Mouse (Mus musculus): Measurements from ENCODE around the gene Lin7a. TPM values are rescaled to one million over a fixed set of nuclear protein-coding genes. Genes with fewer than 3 reads are reported as not detected.

Gene Lin7a
- polyA plus RNA-seq, 1 experiment, result 0.48 TPM

DNA sequence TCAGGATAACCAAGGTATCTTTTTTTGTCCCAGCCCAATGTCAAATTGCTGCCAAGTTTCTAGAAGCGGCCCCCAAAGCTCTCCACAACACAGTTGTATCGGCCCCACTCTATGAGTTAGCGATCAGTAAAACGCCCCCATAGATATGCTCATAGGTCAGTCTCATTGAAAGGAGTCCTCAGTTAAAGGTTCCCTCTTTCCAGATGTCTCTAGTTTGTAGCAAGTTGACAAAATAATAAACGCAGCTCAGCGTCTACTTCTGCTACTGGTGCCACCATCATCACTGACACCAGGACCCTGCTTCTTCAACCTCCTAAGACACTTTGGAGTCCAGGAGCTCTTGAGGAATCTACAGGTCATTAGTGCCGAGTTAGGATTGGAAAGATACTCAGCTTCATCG, 23.0 kb upstream of the Lin7a start:
- Histone ChIP-seq H3K4me2 (ENCODE audit: low read depth) (no peak overlapping the region), H3ac (ENCODE audit: control insufficient read depth, insufficient read length) (no peak overlapping the region), H3K27me3 (ENCODE audit: control insufficient read depth, insufficient read depth, insufficient read length) (no peaks in the 10 kb centered on the region), H3K36me3 (ENCODE audit: control insufficient read depth, insufficient read depth) (no peaks in the 10 kb centered on the region), H3K79me2 (ENCODE audit: control insufficient read depth, insufficient read depth) (no peaks in the 10 kb centered on the region), H3K4me3 (no peak overlapping the region)
- TF ChIP-seq TCF12 (IDR thresholded peaks at IDR 0.05; ENCODE audit: insufficient read depth, poor library complexity, severe bottlenecking) (no peak), USF1 (IDR thresholded peaks at IDR 0.05; ENCODE audit: low read depth) (no peak), SRF (IDR thresholded peaks at IDR 0.05; ENCODE audit: control insufficient read depth, insufficient read length, low read depth) (no peak), REST (IDR thresholded peaks at IDR 0.05; ENCODE audit: insufficient read depth, insufficient read length) (no peak)

- no peak overlapping the region for H3K4me2 ChIP-seq (ENCODE audit: low read depth)
- H3K27me3 ChIP-seq (ENCODE audit: control insufficient read depth, insufficient read depth, insufficient read length), result no peaks in the 10 kb centered on the region
- H3ac ChIP-seq (ENCODE audit: control insufficient read depth, insufficient read length), result no peak overlapping the region
- H3K4me3 ChIP-seq, result no peak overlapping the region
- TF ChIP-seq MYOG (IDR thresholded peaks at IDR 0.05; ENCODE audit: control insufficient read depth in 1 of 3, insufficient read depth in 1 of 3, insufficient read length in 2 of 3, low read depth in 2 of 3), result no peak
- TF ChIP-seq SRF (IDR thresholded peaks at IDR 0.05; ENCODE audit: control insufficient read depth, insufficient read length, low read depth), result no peak
- TF ChIP-seq TCF12 (IDR thresholded peaks at IDR 0.05; ENCODE audit: insufficient read depth, poor library complexity, severe bottlenecking), result no peak
- no peak for TF ChIP-seq MAX (IDR thresholded peaks at IDR 0.05; ENCODE audit: low read depth)
- no peak for TF ChIP-seq E2F4 (IDR thresholded peaks at IDR 0.05; ENCODE audit: insufficient read depth)
- no peak for TF ChIP-seq USF1 (IDR thresholded peaks at IDR 0.05; ENCODE audit: low read depth)
- no peaks in the 10 kb centered on the region for H3K79me2 ChIP-seq (ENCODE audit: control insufficient read depth, insufficient read depth)
- H3K36me3 ChIP-seq (ENCODE audit: control insufficient read depth, insufficient read depth), result no peaks in the 10 kb centered on the region
These were observed 22.4 kb upstream of the Lin7a start for GRCm38 (mm10) chr10:107249056-107249455.

GRCm38 (mm10) chr10:107249606-107250186, 21.8 kb upstream of the Lin7a start:
- H3K79me2 ChIP-seq (ENCODE audit: control insufficient read depth, insufficient read depth), result no peaks in the 10 kb centered on the region
- H3K27me3 ChIP-seq (ENCODE audit: control insufficient read depth, insufficient read depth, insufficient read length), result no peaks in the 10 kb centered on the region
- no peak overlapping the region for H3K4me3 ChIP-seq
- TF ChIP-seq POLR2AphosphoS2 (IDR thresholded peaks at IDR 0.05; ENCODE audit: insufficient read length, low read depth) (no peak), TCF3 (IDR thresholded peaks at IDR 0.05; ENCODE audit: insufficient read length, low read depth) (no peak), TCF12 (IDR thresholded peaks at IDR 0.05; ENCODE audit: insufficient read depth, poor library complexity, severe bottlenecking) (no peak), CEBPB (IDR thresholded peaks at IDR 0.05; ENCODE audit: insufficient read depth, poor library complexity, severe bottlenecking) (no peak), MAX (IDR thresholded peaks at IDR 0.05; ENCODE audit: low read depth) (no peak), SRF (IDR thresholded peaks at IDR 0.05; ENCODE audit: control insufficient read depth, insufficient read length, low read depth) (no peak), REST (IDR thresholded peaks at IDR 0.05; ENCODE audit: insufficient read depth, insufficient read length) (no peak)
- no peak overlapping the region for H3K4me2 ChIP-seq (ENCODE audit: low read depth)
- no peaks in the 10 kb centered on the region for H3K36me3 ChIP-seq (ENCODE audit: control insufficient read depth, insufficient read depth)
- H3ac ChIP-seq (ENCODE audit: control insufficient read depth, insufficient read length), result no peak overlapping the region

GRCm38 (mm10) chr10:107250346-107251210, 20.9 kb upstream of the Lin7a start:
- Histone ChIP-seq H3K36me3 (ENCODE audit: control insufficient read depth, insufficient read depth) (no peaks in the 10 kb centered on the region), H3K27me3 (ENCODE audit: control insufficient read depth, insufficient read depth, insufficient read length) (no peaks in the 10 kb centered on the region), H3K79me2 (ENCODE audit: control insufficient read depth, insufficient read depth) (no peaks in the 10 kb centered on the region), H3K4me2 (ENCODE audit: low read depth) (no peak overlapping the region), H3K4me3 (no peak overlapping the region), H3ac (ENCODE audit: control insufficient read depth, insufficient read length) (no peak overlapping the region)
- TF ChIP-seq MYOD1 (IDR thresholded peaks at IDR 0.05; ENCODE audit: control insufficient read depth in 1 of 3, insufficient read length in 2 of 3, low read depth in 2 of 3), result no peak
- TF ChIP-seq TCF3 (IDR thresholded peaks at IDR 0.05; ENCODE audit: insufficient read length, low read depth), result no peak
- TF ChIP-seq TCF12 (IDR thresholded peaks at IDR 0.05; ENCODE audit: insufficient read depth, poor library complexity, severe bottlenecking), result no peak
- no peak for TF ChIP-seq POLR2A (IDR thresholded peaks at IDR 0.05; ENCODE audit: insufficient read length, low read depth)
- TF ChIP-seq MAX (IDR thresholded peaks at IDR 0.05; ENCODE audit: low read depth), result no peak
- no peak for TF ChIP-seq CEBPB (IDR thresholded peaks at IDR 0.05; ENCODE audit: insufficient read depth, poor library complexity, severe bottlenecking)
- TF ChIP-seq MYOG (IDR thresholded peaks at IDR 0.05; ENCODE audit: control insufficient read depth in 1 of 3, insufficient read depth in 1 of 3, insufficient read length in 2 of 3, low read depth in 2 of 3), result no peak
- no peak for TF ChIP-seq E2F4 (IDR thresholded peaks at IDR 0.05; ENCODE audit: insufficient read depth)
- no peak for TF ChIP-seq POLR2AphosphoS2 (IDR thresholded peaks at IDR 0.05; ENCODE audit: insufficient read length, low read depth)
- TF ChIP-seq REST (IDR thresholded peaks at IDR 0.05; ENCODE audit: insufficient read depth, insufficient read length), result no peak
- TF ChIP-seq USF1 (IDR thresholded peaks at IDR 0.05; ENCODE audit: low read depth), result no peak

- Histone ChIP-seq H3K36me3 (ENCODE audit: control insufficient read depth, insufficient read depth) (no peaks in the 10 kb centered on the region), H3K79me2 (ENCODE audit: control insufficient read depth, insufficient read depth) (no peaks in the 10 kb centered on the region), H3ac (ENCODE audit: control insufficient read depth, insufficient read length) (no peak overlapping the region), H3K4me3 (no peak overlapping the region), H3K4me2 (ENCODE audit: low read depth) (no peak overlapping the region), H3K27me3 (ENCODE audit: control insufficient read depth, insufficient read depth, insufficient read length) (no peaks in the 10 kb centered on the region)
- TF ChIP-seq MAX (IDR thresholded peaks at IDR 0.05; ENCODE audit: low read depth) (no peak), POLR2AphosphoS2 (IDR thresholded peaks at IDR 0.05; ENCODE audit: insufficient read length, low read depth) (no peak), CEBPB (IDR thresholded peaks at IDR 0.05; ENCODE audit: insufficient read depth, poor library complexity, severe bottlenecking) (no peak), POLR2A (IDR thresholded peaks at IDR 0.05; ENCODE audit: insufficient read length, low read depth) (no peak), TCF3 (IDR thresholded peaks at IDR 0.05; ENCODE audit: insufficient read length, low read depth) (no peak), MYOD1 (IDR thresholded peaks at IDR 0.05; ENCODE audit: control insufficient read depth in 1 of 3, insufficient read length in 2 of 3, low read depth in 2 of 3) (no peak), E2F4 (IDR thresholded peaks at IDR 0.05; ENCODE audit: insufficient read depth) (no peak), MYOG (IDR thresholded peaks at IDR 0.05; ENCODE audit: control insufficient read depth in 1 of 3, insufficient read depth in 1 of 3, insufficient read length in 2 of 3, low read depth in 2 of 3) (no peak), REST (IDR thresholded peaks at IDR 0.05; ENCODE audit: insufficient read depth, insufficient read length) (no peak), USF1 (IDR thresholded peaks at IDR 0.05; ENCODE audit: low read depth) (no peak), TCF12 (IDR thresholded peaks at IDR 0.05; ENCODE audit: insufficient read depth, poor library complexity, severe bottlenecking) (no peak), SRF (IDR thresholded peaks at IDR 0.05; ENCODE audit: control insufficient read depth, insufficient read length, low read depth) (no peak)
These were observed 20.2 kb upstream of the Lin7a start for GRCm38 (mm10) chr10:107251271-107251670.

Measured in myocyte (in vitro differentiated cells).